Mouse (Mus musculus): ENCODE data around the gene Lasp1. TPM values are rescaled to one million over a fixed set of nuclear protein-coding genes. Genes with fewer than 3 reads are reported as not detected.

The Lasp1 gene
- total RNA-seq (2012; rRNA removed), result 16.8 and 18.6 TPM in 2 replicates
- 12.3 and 12.5 TPM in 2 replicates for total RNA-seq (2014; rRNA removed)
- polyA plus RNA-seq (2012; ENCODE audit: insufficient read length, low read depth), result 45.1 and 45.4 TPM in 2 replicates

DNA sequence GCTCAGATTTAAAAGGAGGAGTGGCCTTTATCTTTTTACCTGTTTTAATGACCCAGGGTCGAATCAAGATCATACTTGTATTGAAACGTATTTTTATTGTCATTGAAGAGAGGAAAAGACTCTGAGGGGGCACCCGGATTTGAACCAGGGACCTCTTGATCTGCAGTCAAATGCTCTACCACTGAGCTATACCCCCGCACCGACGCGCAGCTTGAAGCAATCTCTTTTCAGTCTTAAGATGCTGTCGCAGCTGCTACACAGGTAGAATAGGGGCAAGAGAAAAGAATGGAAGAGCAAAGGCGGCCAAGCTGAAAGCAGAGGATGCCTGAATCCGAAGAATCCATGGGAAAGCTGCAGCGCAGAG, at the start of gene Lasp1:
Gene Lasp1 (plus strand): TSS at position 219 of the 364 bp plus-strand sequence.
- DNase-seq (ENCODE audit: extremely low read depth), result peak; percentile 96
- peak; percentile 66 for TF ChIP-seq NRF1 (IDR thresholded peaks at IDR 0.05; ENCODE audit: low read depth, low read length)
- peak; percentile 96 for TF ChIP-seq ELF1 (IDR thresholded peaks at IDR 0.05; ENCODE audit: low read depth, low read length)
- no peak for TF ChIP-seq TCF12 (IDR thresholded peaks at IDR 0.05; ENCODE audit: low read depth, low read length)
- no peak for TF ChIP-seq PAX5 (IDR thresholded peaks at IDR 0.05; ENCODE audit: low read length)
- no peak for TF ChIP-seq ZC3H11A (IDR thresholded peaks at IDR 0.05; ENCODE audit: low read depth, low read length)
- TF ChIP-seq RAD21 (IDR thresholded peaks at IDR 0.05; ENCODE audit: low read depth, low read length), result no peak
- peak; percentile 47; the same call in 1 of the 2 replicates for TF ChIP-seq IRF4 (IDR thresholded peaks at IDR 0.05; ENCODE audit: low read depth, low read length)
- no peak for TF ChIP-seq USF1 (IDR thresholded peaks at IDR 0.05; ENCODE audit: low read depth, low read length)
- TF ChIP-seq MAZ (IDR thresholded peaks at IDR 0.05; ENCODE audit: low read depth, low read length), result peak; percentile 47; the same call in 1 of the 2 replicates
- 0 out of 2 replicates have a peak, but pooled peaks have one; percentile 78 for TF ChIP-seq KAT2A (IDR thresholded peaks at IDR 0.05; ENCODE audit: insufficient replicate concordance, low read length)
- TF ChIP-seq MAFK (IDR thresholded peaks at IDR 0.05; ENCODE audit: insufficient replicate concordance, low read length), result peak; percentile 96
- no peak for TF ChIP-seq MAX (IDR thresholded peaks at IDR 0.05; ENCODE audit: low read length)
- TF ChIP-seq CHD2 (IDR thresholded peaks at IDR 0.05; ENCODE audit: low read length), result no peak
- no peak for TF ChIP-seq MEF2A (IDR thresholded peaks at IDR 0.05; ENCODE audit: borderline replicate concordance, low read depth, low read length)
- no peak for TF ChIP-seq ETS1 (conservative IDR thresholded peaks at IDR 0.05; ENCODE audit: low read depth, low read length)
- TF ChIP-seq RCOR1 (conservative IDR thresholded peaks at IDR 0.05; ENCODE audit: low read depth, low read length), result no peak
- no peak for TF ChIP-seq CHD1 (IDR thresholded peaks at IDR 0.05; ENCODE audit: low read depth, low read length)
- TF ChIP-seq TBP (conservative IDR thresholded peaks at IDR 0.05; ENCODE audit: low read depth, low read length), result peak; percentile 99
- no peak for TF ChIP-seq ZKSCAN1 (IDR thresholded peaks at IDR 0.05; ENCODE audit: borderline replicate concordance, low read depth, low read length)
- TF ChIP-seq EP300 (IDR thresholded peaks at IDR 0.05; ENCODE audit: low read length), result no peak
- no peak for TF ChIP-seq ZMIZ1 (IDR thresholded peaks at IDR 0.05; ENCODE audit: low read depth, low read length)
- TF ChIP-seq ZNF384 (IDR thresholded peaks at IDR 0.05; ENCODE audit: low read depth, low read length), result no peak
- 0 out of 2 replicates have a peak, but pooled peaks have one; percentile 63 for TF ChIP-seq E2F4 (IDR thresholded peaks at IDR 0.05; ENCODE audit: insufficient replicate concordance, low read depth, low read length)
- TF ChIP-seq UBTF (IDR thresholded peaks at IDR 0.05; ENCODE audit: low read depth, low read length), result no peak
- no peak for TF ChIP-seq MYC (IDR thresholded peaks at IDR 0.05; ENCODE audit: low read depth, low read length)
- no peak for TF ChIP-seq GABPA (IDR thresholded peaks at IDR 0.05; ENCODE audit: insufficient replicate concordance, low read depth, low read length)

More for the DNA sequence above, at the start of gene Lasp1:
- dilution Hi-C loops (cut with MboI; ENCODE audit: extremely low pct_ligation_motif_present, extremely low pct_unique_long_range_greater_than_20kb, low sequenced_read_pairs) (no loop called here), in situ Hi-C loops (cut with MboI; ENCODE audit: low pct_ligation_motif_present, low pct_unique_long_range_greater_than_20kb, low sequenced_read_pairs) (loop anchor here (5.0 kb wide), 3 partner anchors 44 to 189 kb away; partner anchors contain the start of genes B230217C12Rik, Fbxo47 and Plxdc1)
- Histone ChIP-seq H3K4me1 (ENCODE audit: control insufficient read depth in 1 of 2, insufficient read depth in 2 of 2) (peaks cover 14 to 51% of the 10 kb centered on the region in 2 experiments), H3K36me3 (replicated peaks in 1 of 2; ENCODE audit: control insufficient read depth in 1 of 2, insufficient read depth in 1 of 2, low read length in 1 of 2) (peaks cover 0 to 4% of the 10 kb centered on the region in 2 experiments), H3K79me2 (replicated peaks; ENCODE audit: control insufficient read depth, extremely low read depth, insufficient read depth, poor library complexity, severe bottlenecking) (no peaks in the 10 kb centered on the region), H3K9me3 (replicated peaks; ENCODE audit: low read length) (no peaks in the 10 kb centered on the region), H3K27ac (ENCODE audit: insufficient read depth, low read depth) (peak within 1 kb of the TSS; percentile 83), H3K9ac (ENCODE audit: insufficient read depth, low read depth) (peak within 1 kb of the TSS; percentile 83), H3K27me3 (replicated peaks) (no peaks in the 10 kb centered on the region), H3K4me2 (ENCODE audit: insufficient read depth, low read depth, poor library complexity, severe bottlenecking) (peak within 1 kb of the TSS; percentile 46), H3K4me3 (replicated peaks in 1 of 3; ENCODE audit: low read depth in 2 of 3, low read length in 2 of 3, poor library complexity in 1 of 3) (peak within 1 kb of the TSS; percentile 79 to 90 (median 90))

All from CH12.LX (cell line).